Mouse (Mus musculus) heart, embryonic 15.5 days (tissue): ENCODE measurements around the gene Nup50. TPM values are rescaled to one million over a fixed set of nuclear protein-coding genes. Genes with fewer than 3 reads are reported as not detected.

ENCODE experiments used
- ATAC-seq: fragments of 200-750 bp; cut with Nextera tagmentation; replicated peaks from 2 replicates; pipeline ENCODE4 v1.8.0; 2017; ENCODE audit warnings: low read depth, moderate TSS enrichment; ENCODE audit not compliant: insufficient number of reproducible peaks, insufficient read depth, low FRiP score
- H3K27ac ChIP-seq: fragments of 300-500 bp; sonication (generic); 2 replicates; pipeline ENCODE4 v1.5.1; 2015; ENCODE audit warnings: mild to moderate bottlenecking, inconsistent platforms
- H3K27me3 ChIP-seq: fragments of 300-500 bp; sonication (generic); 2 replicates; pipeline ENCODE4 v1.6.1; 2015; ENCODE audit warnings: inconsistent platforms
- H3K36me3 ChIP-seq: fragments of 300-500 bp; sonication (generic); 2 replicates; pipeline ENCODE4 v1.6.1; 2015; ENCODE audit warnings: mild to moderate bottlenecking, inconsistent platforms
- H3K4me1 ChIP-seq: fragments of 300-500 bp; sonication (generic); replicated peaks from 2 replicates; pipeline ENCODE4 v1.6.1; 2015; ENCODE audit warnings: inconsistent platforms
- H3K4me2 ChIP-seq: fragments of 300-500 bp; sonication (generic); 2 replicates; pipeline ENCODE4 v1.6.1; 2015; ENCODE audit warnings: inconsistent platforms, mild to moderate bottlenecking, moderate library complexity
- H3K4me3 ChIP-seq: fragments of 300-500 bp; sonication (generic); 2 replicates; pipeline ENCODE4 v1.5.1; 2015; ENCODE audit warnings: mild to moderate bottlenecking, inconsistent platforms
- H3K9ac ChIP-seq: fragments of 300-500 bp; sonication (generic); 2 replicates; pipeline ENCODE4 v1.6.1; 2015; ENCODE audit warnings: mild to moderate bottlenecking, inconsistent platforms
- H3K9me3 ChIP-seq: fragments of 300-500 bp; sonication (generic); replicated peaks from 2 replicates; pipeline ENCODE4 v1.6.1; 2016; ENCODE audit warnings: inconsistent platforms
- WGBS: fragments of 180-500 bp; shearing (Covaris S2); methylation state at CpG from one replicate; pipeline ENCODE4 v1.1.7; 2015; ENCODE audit warnings: mixed read lengths; 5-methylcytosine and 5-hydroxymethylcytosine counted together
- polyA plus RNA-seq: library from polyadenylated mRNA; unstranded; fragments of >200 nt; fragmentation: Nextera tagmentation; extraction: Ambion mirVana; gene quantifications from 2 replicates; pipeline ENCODE4 v1.2.1, GENCODE M21; 2015

Gene Nup50
- polyA plus RNA-seq, 1 experiment from 2014 or later = 16.4 TPM

- no peaks in the 10 kb centered on the region for H3K27me3 ChIP-seq
- no peak within 1 kb of the TSS for H3K4me2 ChIP-seq
- no peaks in the 10 kb centered on the region for H3K36me3 ChIP-seq
- no peak for ATAC-seq
- no peak within 1 kb of the TSS for H3K4me3 ChIP-seq
- no peak within 1 kb of the TSS for H3K27ac ChIP-seq
- H3K4me1 ChIP-seq = peaks cover 18% of the 10 kb centered on the region
- H3K9me3 ChIP-seq = no peaks in the 10 kb centered on the region
- H3K9ac ChIP-seq = no peak within 1 kb of the TSS
- WGBS = 92% methylated on average over 3 of the region's 3 CpGs
These were observed 3.3 kb upstream of the Nup50 start, which contains the start of gene Gm29666 for GRCm38 (mm10) chr15:84919938-84920337. TSS of gene Gm29666 (minus strand) at chr15:84920038.

- under 1% methylated on average over 68 of the region's 68 CpGs for WGBS
- no peaks in the 10 kb centered on the region for H3K27me3 ChIP-seq
- peak overlapping the region; percentile 95 for H3K4me3 ChIP-seq
- peak overlapping the region; percentile 71 for H3K4me2 ChIP-seq
- H3K9ac ChIP-seq = peak overlapping the region; percentile 97
- peak overlapping the region; percentile 92 for H3K27ac ChIP-seq
- H3K9me3 ChIP-seq = no peaks in the 10 kb centered on the region
- peaks cover 14% of the 10 kb centered on the region for H3K36me3 ChIP-seq
- peak; percentile 73 for ATAC-seq
- H3K4me1 ChIP-seq = peaks cover 27% of the 10 kb centered on the region
These were observed 434 bp downstream of the Nup50 start for GRCm38 (mm10) chr15:84923508-84924181.

DNA sequence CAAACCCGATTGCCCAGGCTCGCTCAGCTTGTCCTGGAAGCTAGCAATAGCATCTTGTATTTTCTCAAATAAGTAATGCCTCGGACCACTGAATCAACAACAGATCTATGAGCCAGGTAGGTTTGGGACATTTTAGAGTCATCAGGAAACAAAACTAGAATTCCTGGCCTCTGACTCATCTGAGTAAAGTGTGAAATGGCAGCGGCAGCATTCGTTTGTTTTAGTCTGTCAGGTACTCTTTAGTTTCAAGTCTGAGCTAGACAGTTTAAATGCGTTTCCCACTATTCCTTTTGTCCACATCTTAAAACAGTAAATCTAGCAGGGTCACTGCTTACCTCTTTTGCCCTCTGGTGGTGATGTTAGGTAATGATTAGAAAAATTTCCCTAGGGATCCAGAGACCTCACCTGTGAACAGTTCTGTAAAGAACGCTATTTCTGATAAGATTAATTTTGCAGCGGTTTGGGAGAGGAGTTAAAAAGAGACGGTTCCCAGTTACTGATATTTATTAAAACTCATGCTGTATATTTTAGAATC, 1.6 kb downstream of the Nup50 start:
- Histone ChIP-seq H3K4me2 (peak overlapping the region; percentile 71), H3K9me3 (no peaks in the 10 kb centered on the region), H3K27me3 (no peaks in the 10 kb centered on the region), H3K9ac (peak overlapping the region; percentile 97), H3K27ac (peak overlapping the region; percentile 2; the same call in 1 of the 2 replicates), H3K4me3 (peak overlapping the region; percentile 95), H3K4me1 (peaks cover 27% of the 10 kb centered on the region), H3K36me3 (peaks cover 26% of the 10 kb centered on the region)
- ATAC-seq = no peak
- WGBS = 7% methylated on average over 9 of the region's 9 CpGs

GRCm38 (mm10) chr15:84925495-84926018, 2.3 kb downstream of the Nup50 start:
- ATAC-seq = no peak
- H3K4me3 ChIP-seq = no peak overlapping the region

DNA sequence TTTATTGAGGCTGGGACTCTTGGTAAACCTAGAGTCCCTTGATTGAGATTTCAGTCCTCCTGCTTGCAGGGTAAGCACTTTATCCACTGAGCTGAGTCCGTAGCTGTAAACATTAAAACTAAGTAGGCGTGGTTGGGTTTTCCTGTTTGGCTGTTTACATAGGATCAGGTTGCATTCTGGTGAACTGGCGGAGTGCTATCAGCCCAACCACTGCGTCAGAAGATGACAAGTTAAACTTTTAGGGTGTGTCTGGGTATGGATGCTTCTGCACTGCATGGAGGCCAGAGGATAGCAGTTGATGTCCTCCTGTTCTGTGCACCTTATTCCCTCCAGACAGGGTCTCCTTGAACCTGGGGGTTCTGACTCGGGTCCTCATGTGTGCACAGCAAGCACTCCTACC, 9.1 kb downstream of the Nup50 start:
- H3K4me2 ChIP-seq = no peak overlapping the region
- no peak overlapping the region for H3K9ac ChIP-seq
- H3K9me3 ChIP-seq = no peaks in the 10 kb centered on the region
- 76% methylated on average over 5 of the region's 5 CpGs for WGBS
- no peak overlapping the region for H3K4me3 ChIP-seq
- no peak overlapping the region for H3K27ac ChIP-seq
- H3K27me3 ChIP-seq = no peaks in the 10 kb centered on the region
- H3K4me1 ChIP-seq = no peaks in the 10 kb centered on the region
- H3K36me3 ChIP-seq = peaks cover 94% of the 10 kb centered on the region
- no peak for ATAC-seq

More at GRCm38 (mm10) chr15:84925495-84926018, 2.3 kb downstream of the Nup50 start:
- Histone ChIP-seq H3K36me3 (peaks cover 33% of the 10 kb centered on the region), H3K27me3 (no peaks in the 10 kb centered on the region), H3K9ac (no peak overlapping the region), H3K9me3 (no peaks in the 10 kb centered on the region), H3K4me1 (peaks cover 27% of the 10 kb centered on the region), H3K4me2 (peak overlapping the region; percentile 71), H3K27ac (no peak overlapping the region)
- WGBS = 63% methylated on average over 1 of the region's 1 CpGs

GRCm38 (mm10) chr15:84934901-84935300, 11.7 kb downstream of the Nup50 start:
- H3K27me3 ChIP-seq = no peaks in the 10 kb centered on the region
- WGBS = 88% methylated on average over 16 of the region's 16 CpGs
- H3K4me2 ChIP-seq = no peak overlapping the region
- H3K4me1 ChIP-seq = no peaks in the 10 kb centered on the region
- no peaks in the 10 kb centered on the region for H3K9me3 ChIP-seq
- H3K9ac ChIP-seq = no peak overlapping the region
- no peak for ATAC-seq
- H3K27ac ChIP-seq = no peak overlapping the region
- H3K36me3 ChIP-seq = peaks cover 95% of the 10 kb centered on the region
- no peak overlapping the region for H3K4me3 ChIP-seq

DNA sequence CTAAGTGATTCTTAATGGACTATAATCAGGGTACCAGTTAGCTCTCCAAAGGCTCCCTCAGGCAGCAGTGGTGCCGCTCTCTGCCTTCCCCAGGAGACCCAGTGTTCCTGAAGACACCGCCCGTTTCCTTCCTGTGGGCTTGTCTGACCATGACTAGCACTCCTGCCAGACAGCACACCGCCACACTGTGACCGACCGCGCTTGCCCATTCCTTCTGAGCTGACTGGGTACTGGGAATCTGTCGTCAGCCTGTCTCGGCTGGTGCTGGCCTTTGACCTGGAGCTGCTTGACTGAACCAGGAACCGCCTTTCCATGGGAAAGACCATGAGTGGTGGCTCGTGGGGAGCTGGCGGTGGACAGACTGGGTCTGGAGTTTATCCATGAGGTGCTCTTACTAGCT, 16.9 kb downstream of the Nup50 start:
- 62% methylated on average over 12 of the region's 12 CpGs for WGBS
- Histone ChIP-seq H3K4me3 (no peak overlapping the region), H3K36me3 (peaks cover 70% of the 10 kb centered on the region), H3K27me3 (no peaks in the 10 kb centered on the region), H3K4me1 (peaks cover 12% of the 10 kb centered on the region), H3K27ac (no peak overlapping the region), H3K9ac (no peak overlapping the region), H3K9me3 (no peaks in the 10 kb centered on the region), H3K4me2 (no peak overlapping the region)
- 0 out of 2 replicates have a peak, but pooled peaks have one; percentile 37 for ATAC-seq

DNA sequence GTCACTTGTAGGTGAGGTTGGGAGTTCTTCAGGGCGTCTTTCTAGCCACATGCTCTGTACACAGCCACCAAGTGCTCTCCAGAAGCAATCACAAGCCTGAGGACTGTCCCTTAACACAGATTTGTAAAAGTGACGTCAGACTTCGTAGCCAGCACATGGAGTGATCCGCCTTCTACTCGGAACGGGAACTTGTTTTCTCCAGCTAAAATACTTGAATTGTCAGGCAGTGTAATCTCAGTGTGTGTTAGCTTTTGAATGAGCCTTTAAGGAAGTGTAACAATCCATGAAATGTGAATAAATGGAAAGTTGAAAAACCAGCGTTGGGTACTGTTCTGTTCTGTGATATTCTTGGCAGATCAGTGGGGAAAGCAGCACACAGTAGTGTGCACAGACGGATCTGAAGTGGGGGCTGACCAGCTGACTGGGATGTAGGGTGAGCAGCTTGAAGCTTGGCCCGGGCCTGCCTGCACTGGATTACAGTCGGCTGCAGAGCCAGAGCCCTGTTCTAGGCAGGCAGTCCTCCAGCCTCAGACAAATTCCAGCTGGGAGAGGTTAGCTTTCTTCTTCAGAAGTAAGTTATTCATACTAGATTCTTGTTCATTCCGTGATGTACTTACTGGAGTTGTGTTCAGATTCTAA, 19.6 kb downstream of the Nup50 start:
- no peak overlapping the region for H3K9ac ChIP-seq
- H3K4me3 ChIP-seq = no peak overlapping the region
- peaks cover 43% of the 10 kb centered on the region for H3K36me3 ChIP-seq
- H3K4me1 ChIP-seq = peaks cover 12% of the 10 kb centered on the region
- WGBS = 57% methylated on average over 11 of the region's 11 CpGs
- no peak overlapping the region for H3K27ac ChIP-seq
- H3K9me3 ChIP-seq = no peaks in the 10 kb centered on the region
- H3K27me3 ChIP-seq = no peaks in the 10 kb centered on the region
- no peak for ATAC-seq
- no peak overlapping the region for H3K4me2 ChIP-seq

DNA sequence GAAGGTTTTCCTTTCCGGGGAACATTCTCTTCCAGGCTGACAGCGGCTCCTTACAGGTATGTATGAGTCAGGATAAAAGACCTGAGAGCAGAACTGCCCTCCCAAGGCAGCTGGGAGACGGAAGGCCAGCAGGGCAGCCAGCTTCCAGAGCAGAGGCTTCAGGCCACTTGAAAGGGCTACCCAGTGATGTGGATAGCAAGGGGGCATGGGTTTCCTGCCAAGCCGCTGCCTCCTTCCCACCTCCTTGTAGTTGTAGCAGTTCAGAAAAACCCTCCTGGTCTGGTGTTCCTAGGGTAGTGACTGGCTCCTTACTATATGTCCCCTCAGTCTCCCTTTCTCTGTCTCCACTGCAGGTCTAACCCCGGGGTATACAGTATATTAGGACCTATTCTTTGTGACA, 21.1 kb downstream of the Nup50 start:
- H3K27me3 ChIP-seq = no peaks in the 10 kb centered on the region
- no peak for ATAC-seq
- WGBS = 75% methylated on average over 5 of the region's 5 CpGs
- H3K9ac ChIP-seq = no peak overlapping the region
- no peak overlapping the region for H3K27ac ChIP-seq
- no peaks in the 10 kb centered on the region for H3K9me3 ChIP-seq
- H3K4me2 ChIP-seq = no peak overlapping the region
- no peak overlapping the region for H3K4me3 ChIP-seq
- H3K36me3 ChIP-seq = peaks cover 27% of the 10 kb centered on the region
- peaks cover 22% of the 10 kb centered on the region for H3K4me1 ChIP-seq

- Histone ChIP-seq H3K4me3 (no peak overlapping the region), H3K9ac (no peak overlapping the region), H3K27ac (no peak overlapping the region), H3K9me3 (no peaks in the 10 kb centered on the region), H3K36me3 (peaks cover 15% of the 10 kb centered on the region; the same call in 1 of the 2 replicates), H3K4me2 (no peak overlapping the region), H3K4me1 (peaks cover 17% of the 10 kb centered on the region), H3K27me3 (no peaks in the 10 kb centered on the region)
- 0 out of 2 replicates have a peak, but pooled peaks have one; percentile 32 for ATAC-seq
- WGBS = 33% methylated on average over 14 of the region's 14 CpGs
These were observed 25.8 kb downstream of the Nup50 start for GRCm38 (mm10) chr15:84948990-84949389.

- Histone ChIP-seq H3K27ac (no peak overlapping the region), H3K9ac (no peak overlapping the region), H3K4me3 (no peak overlapping the region), H3K4me1 (peaks cover 10% of the 10 kb centered on the region), H3K27me3 (no peaks in the 10 kb centered on the region), H3K4me2 (no peak overlapping the region), H3K9me3 (no peaks in the 10 kb centered on the region), H3K36me3 (peaks cover 15% of the 10 kb centered on the region; the same call in 1 of the 2 replicates)
- no peak for ATAC-seq
- 84% methylated on average over 4 of the region's 4 CpGs for WGBS
These were observed 26.8 kb downstream of the Nup50 start for GRCm38 (mm10) chr15:84950053-84950452.
